ENCODE assay signal across 22 mouse cellular contexts in the genomic region with DNA sequence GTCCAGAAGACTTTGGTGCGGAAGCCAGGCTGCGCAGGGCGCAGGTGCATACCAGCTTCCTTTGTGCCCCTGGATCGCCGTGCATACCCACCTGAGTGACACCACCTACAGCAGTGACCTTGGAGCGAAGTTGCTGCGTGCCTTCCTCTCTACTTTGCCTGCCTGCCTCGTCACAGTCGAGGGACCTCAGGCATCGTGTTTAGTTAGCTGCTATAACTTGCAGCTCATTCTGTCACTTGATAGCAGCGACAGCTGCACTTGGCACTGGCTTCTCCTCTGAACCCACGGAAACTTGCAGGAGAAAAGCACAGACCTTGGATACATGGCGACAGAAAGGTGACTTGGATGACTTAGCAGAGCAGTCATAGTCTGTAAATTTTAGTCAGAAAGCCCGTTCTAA.
DNase-seq lines count a peak whose midpoint lies in the region; ATAC-seq and TF ChIP-seq lines count a peak whose summit lies in the region.
"Had no signal": no experiment of that assay in that cellular context is flagged by ENCODE, and none has a peak within 500 bp of the region (broad histone marks: within the 10 kb centered on the region; RNA-seq: fewer than 3 reads in every experiment).

No protein-coding gene starts in this region.

- H3K9ac ChIP-seq in embryonic facial prominence, embryonic 14.5 days (ENCODE audit: low read depth, low read length), result no peak overlapping the region
- no peak overlapping the region for H3K9ac ChIP-seq in kidney, embryonic 16.5 days (replicated peaks; ENCODE audit: low read length)
- H3K9ac ChIP-seq: embryonic facial prominence, embryonic 12.5 days; forebrain, embryonic 12.5 days; forebrain, postnatal 0 days; heart, embryonic 15.5 days had no signal

- TF ChIP-seq CTCF in kidney, adult 2 months (conservative IDR thresholded peaks at IDR 0.05; ENCODE audit: insufficient read depth, insufficient read length, low read depth, low read length), result no peak

- peaks cover 18% of the 10 kb centered on the region for H3K36me3 ChIP-seq in embryonic facial prominence, embryonic 14.5 days (ENCODE audit: control insufficient read depth, insufficient read depth, low read length)
- peaks cover 45% of the 10 kb centered on the region for H3K36me3 ChIP-seq in embryonic facial prominence, embryonic 10.5 days (replicated peaks)
- peaks cover 14% of the 10 kb centered on the region; the same call in 1 of the 2 replicates for H3K36me3 ChIP-seq in kidney, embryonic 16.5 days (ENCODE audit: insufficient read depth, low read length)
- no peaks in the 10 kb centered on the region for H3K36me3 ChIP-seq in kidney, adult 2 months (ENCODE audit: control insufficient read depth, insufficient read depth, low read length)
- peaks cover 68% of the 10 kb centered on the region for H3K36me3 ChIP-seq in megakaryocyte, embryonic 14.5 days (replicated peaks; ENCODE audit: low read length)

- H3K9me3 ChIP-seq in embryonic facial prominence, embryonic 14.5 days (ENCODE audit: control insufficient read depth, low read length), result no peaks in the 10 kb centered on the region
- H3K9me3 ChIP-seq in embryonic facial prominence, embryonic 10.5 days, result no peaks in the 10 kb centered on the region
- no peaks in the 10 kb centered on the region for H3K9me3 ChIP-seq in kidney, embryonic 16.5 days (ENCODE audit: low read length)
- no peaks in the 10 kb centered on the region for H3K9me3 ChIP-seq in megakaryocyte, embryonic 14.5 days
- H3K9me3 ChIP-seq: embryonic facial prominence, embryonic 12.5 days; forebrain, embryonic 12.5 days; heart, embryonic 15.5 days; hindbrain, embryonic 10.5 days had no signal

- no peak overlapping the region for H3K4me2 ChIP-seq in embryonic facial prominence, embryonic 14.5 days (ENCODE audit: low read depth, low read length)
- no peak overlapping the region for H3K4me2 ChIP-seq in kidney, embryonic 16.5 days (replicated peaks; ENCODE audit: low read depth, low read length)
- H3K4me2 ChIP-seq: embryonic facial prominence, embryonic 12.5 days; forebrain, embryonic 12.5 days; heart, embryonic 11.5 days; heart, embryonic 15.5 days had no signal

- 83% methylated on average over 14 of the region's 14 CpGs for WGBS in embryonic facial prominence, embryonic 14.5 days
- 90% methylated on average over 14 of the region's 14 CpGs for WGBS in embryonic facial prominence, embryonic 10.5 days
- 50% methylated on average over 14 of the region's 14 CpGs for WGBS in kidney, embryonic 16.5 days
- 65% methylated on average over 14 of the region's 14 CpGs for WGBS in kidney, adult 2 months

- no peak for ATAC-seq in embryonic facial prominence, embryonic 14.5 days (ENCODE audit: low read depth)
- ATAC-seq in kidney, embryonic 16.5 days (ENCODE audit: low FRiP score, low TSS enrichment), result peak; percentile 76
- ATAC-seq in megakaryocyte, adult 5-6 weeks (ENCODE audit: poor library complexity, severe bottlenecking), result no peak
- ATAC-seq: forebrain, postnatal 0 days had no signal

- H3K4me1 ChIP-seq in embryonic facial prominence, embryonic 14.5 days (ENCODE audit: control insufficient read depth, insufficient read depth, low read length), result peaks cover 10% of the 10 kb centered on the region; the same call in 1 of the 2 replicates
- 0 out of 2 replicates have a peak, but pooled peaks cover 2% of the 10 kb centered on the region for H3K4me1 ChIP-seq in embryonic facial prominence, embryonic 10.5 days
- H3K4me1 ChIP-seq in kidney, embryonic 16.5 days (ENCODE audit: insufficient read depth, low read length), result peaks cover 11% of the 10 kb centered on the region
- no peaks in the 10 kb centered on the region for H3K4me1 ChIP-seq in kidney, adult 2 months (ENCODE audit: control insufficient read depth, insufficient read depth, low read length)
- peaks cover 8% of the 10 kb centered on the region for H3K4me1 ChIP-seq in megakaryocyte, embryonic 14.5 days
- H3K4me1 ChIP-seq: forebrain, embryonic 12.5 days; hindbrain, embryonic 10.5 days had no signal

- peak; percentile 37 for DNase-seq in embryonic facial prominence, embryonic 14.5 days (ENCODE audit: low spot score)
- DNase-seq in embryonic facial prominence, embryonic 10.5 days (ENCODE audit: low spot score), result no peak
- no peak for DNase-seq in kidney, adult 2 months
- no peak for DNase-seq in heart, postnatal 4 days
- DNase-seq: adrenal gland, postnatal 10 days; B cell, adult 2 months; cerebellum, adult 11 months; cerebellum, adult 8-10 months; cerebellum, postnatal 14 days; embryo, embryonic 11 days; forebrain, postnatal 0 days; gastrocnemius, postnatal 14 days; heart, adult 2 months; heart, postnatal 14 days had no signal

- H3K4me3 ChIP-seq in embryonic facial prominence, embryonic 14.5 days (ENCODE audit: low read depth, low read length), result no peak overlapping the region
- H3K4me3 ChIP-seq in embryonic facial prominence, embryonic 10.5 days, result no peak overlapping the region
- H3K4me3 ChIP-seq in kidney, embryonic 16.5 days (ENCODE audit: low read length), result no peak overlapping the region
- H3K4me3 ChIP-seq in kidney, adult 2 months (ENCODE audit: insufficient read depth, low read depth, low read length), result no peak overlapping the region
- peak overlapping the region; percentile 16 for H3K4me3 ChIP-seq in megakaryocyte, embryonic 14.5 days (replicated peaks)
- H3K4me3 ChIP-seq: embryonic facial prominence, embryonic 12.5 days; forebrain, embryonic 12.5 days; heart, adult 2 months; heart, embryonic 15.5 days; hindbrain, embryonic 10.5 days had no signal

- TF ChIP-seq POLR2A in kidney, adult 2 months (IDR thresholded peaks at IDR 0.05; ENCODE audit: low read depth, low read length), result no peak

- H3K27ac ChIP-seq in embryonic facial prominence, embryonic 14.5 days (replicated peaks; ENCODE audit: low read depth, low read length), result no peak overlapping the region
- no peak overlapping the region for H3K27ac ChIP-seq in embryonic facial prominence, embryonic 10.5 days (replicated peaks)
- H3K27ac ChIP-seq in kidney, embryonic 16.5 days (ENCODE audit: low read length), result peak overlapping the region; percentile 16
- no peak overlapping the region for H3K27ac ChIP-seq in kidney, adult 2 months (ENCODE audit: insufficient read depth, low read depth, low read length)
- H3K27ac ChIP-seq: embryonic facial prominence, embryonic 12.5 days; forebrain, embryonic 12.5 days; heart, adult 2 months; heart, embryonic 15.5 days; hindbrain, embryonic 10.5 days had no signal

- no peaks in the 10 kb centered on the region for H3K27me3 ChIP-seq in embryonic facial prominence, embryonic 14.5 days (replicated peaks; ENCODE audit: control insufficient read depth, insufficient read depth, low read length)
- no peaks in the 10 kb centered on the region for H3K27me3 ChIP-seq in embryonic facial prominence, embryonic 10.5 days (replicated peaks; ENCODE audit: low read depth, poor library complexity, severe bottlenecking)
- H3K27me3 ChIP-seq in kidney, embryonic 16.5 days (ENCODE audit: insufficient read depth, low read length), result no peaks in the 10 kb centered on the region
- no peaks in the 10 kb centered on the region for H3K27me3 ChIP-seq in kidney, adult 2 months (replicated peaks; ENCODE audit: control insufficient read depth, insufficient read depth, low read length)
- H3K27me3 ChIP-seq in megakaryocyte, embryonic 14.5 days (replicated peaks), result no peaks in the 10 kb centered on the region
- H3K27me3 ChIP-seq: embryonic facial prominence, embryonic 12.5 days; forebrain, embryonic 12.5 days; heart, embryonic 15.5 days had no signal
